Mouse (Mus musculus) embryonic facial prominence, embryonic 13.5 days (tissue): Measurements from ENCODE around the gene Tmem174. TPM values are rescaled to one million over a fixed set of nuclear protein-coding genes. Genes with fewer than 3 reads are reported as not detected.

Experiments
- ATAC-seq: fragments of 200-750 bp; cut with Nextera tagmentation; 2 replicates; pipeline ENCODE4 v1.8.0; 2017; ENCODE audit warnings: low read depth; ENCODE audit not compliant: insufficient number of reproducible peaks, insufficient read depth, low FRiP score, low TSS enrichment
- H3K27ac ChIP-seq: fragments of 300-500 bp; sonication (generic); 2 replicates; pipeline ENCODE4 v1.5.1; 2015; ENCODE audit warnings: moderate library complexity, mild to moderate bottlenecking, inconsistent platforms
- H3K27me3 ChIP-seq: fragments of 300-500 bp; sonication (generic); 2 replicates; pipeline ENCODE4 v1.6.1; 2015; ENCODE audit warnings: mild to moderate bottlenecking, inconsistent platforms
- H3K36me3 ChIP-seq: fragments of 300-500 bp; sonication (generic); 2 replicates; pipeline ENCODE4 v1.6.1; 2015; ENCODE audit warnings: mild to moderate bottlenecking, inconsistent platforms
- H3K4me1 ChIP-seq: fragments of 300-500 bp; sonication (generic); 2 replicates; pipeline ENCODE4 v1.6.1; 2015; ENCODE audit warnings: inconsistent platforms
- H3K4me2 ChIP-seq: fragments of 300-500 bp; sonication (generic); 2 replicates; pipeline ENCODE4 v1.6.1; 2015; ENCODE audit warnings: moderate library complexity, mild to moderate bottlenecking, inconsistent platforms
- H3K4me3 ChIP-seq: fragments of 300-500 bp; sonication (generic); 2 replicates; pipeline ENCODE4 v1.5.1; 2015; ENCODE audit warnings: mild to moderate bottlenecking, inconsistent platforms
- H3K9ac ChIP-seq: fragments of 300-500 bp; sonication (generic); 2 replicates; pipeline ENCODE4 v1.6.1; 2015; ENCODE audit warnings: mild to moderate bottlenecking, inconsistent platforms
- H3K9me3 ChIP-seq: fragments of 300-500 bp; sonication (generic); 2 replicates; pipeline ENCODE4 v1.6.1; 2016; ENCODE audit warnings: inconsistent platforms
- WGBS: fragments of 180-500 bp; shearing (Covaris S2); methylation state at CpG from one replicate; pipeline ENCODE4 v1.1.7; 2015; ENCODE audit warnings: mixed read lengths; 5-methylcytosine and 5-hydroxymethylcytosine counted together
- polyA plus RNA-seq: library from polyadenylated mRNA; unstranded; fragments of >200 nt; fragmentation: Nextera tagmentation; extraction: Ambion mirVana; gene quantifications from 2 replicates; pipeline ENCODE4 v1.2.1, GENCODE M21; 2015

The Tmem174 gene
- polyA plus RNA-seq, 1 experiment from 2014 or later = not detected

DNA sequence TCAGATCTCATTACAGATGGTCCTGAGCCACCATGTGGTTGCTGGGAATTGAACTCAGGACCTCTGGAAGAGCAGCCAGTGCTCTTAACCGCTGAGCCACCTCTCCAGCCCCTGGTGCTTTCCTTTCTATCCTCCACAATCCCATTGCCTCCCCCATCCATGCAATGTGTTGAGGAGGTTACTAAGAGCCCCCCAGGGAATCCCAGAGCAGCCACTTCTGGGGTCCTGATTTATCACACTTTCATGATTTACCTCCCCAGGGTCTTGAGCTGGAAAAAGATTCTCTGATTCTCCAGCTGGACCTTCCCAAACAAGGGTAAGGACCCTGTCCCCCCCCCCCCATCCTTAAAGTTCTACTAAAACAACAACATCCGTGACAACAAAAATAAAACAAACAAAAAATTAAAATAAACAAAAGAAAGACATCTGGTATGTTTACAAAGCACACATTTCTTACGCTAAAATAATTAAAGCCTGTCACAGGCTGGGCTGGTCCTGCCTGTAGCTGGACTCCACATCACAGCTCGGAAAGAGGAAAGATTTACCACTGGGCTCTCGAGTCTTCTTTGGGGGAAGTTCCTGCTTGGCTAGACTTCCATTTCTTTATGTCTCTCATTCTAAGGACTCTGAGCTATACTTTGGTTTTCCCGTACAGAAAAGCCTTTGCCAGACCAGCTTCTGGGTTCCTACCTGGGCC lies 46.4 kb downstream of the Tmem174 start:
- Histone ChIP-seq H3K4me3 (no peak overlapping the region), H3K9ac (no peak overlapping the region), H3K4me1 (peaks cover 64% of the 10 kb centered on the region), H3K4me2 (peak overlapping the region; percentile 18), H3K27me3 (peaks cover 46% of the 10 kb centered on the region), H3K9me3 (no peaks in the 10 kb centered on the region), H3K36me3 (no peaks in the 10 kb centered on the region), H3K27ac (no peak overlapping the region)
- WGBS = 46% methylated on average over 6 of the region's 6 CpGs
- no peak for ATAC-seq

DNA sequence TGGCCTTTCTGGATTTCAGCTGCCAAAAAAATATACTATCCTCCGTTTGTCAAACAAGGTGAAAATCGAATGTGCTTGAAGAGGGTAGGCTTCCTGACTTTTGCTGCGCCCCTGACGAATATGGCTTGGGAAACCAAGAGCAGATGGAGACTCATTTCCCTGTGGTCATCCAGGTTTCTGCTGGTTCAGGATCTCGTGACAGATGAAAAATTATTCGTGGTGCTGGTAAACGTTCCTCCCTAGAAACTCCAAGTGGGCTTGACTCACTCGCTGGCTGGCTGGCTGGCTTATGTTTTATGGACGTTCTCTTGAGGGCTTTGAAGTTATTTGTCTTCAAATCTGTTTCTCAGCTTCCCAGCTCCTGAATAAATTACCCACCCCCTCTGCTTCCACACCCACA lies 47.6 kb downstream of the Tmem174 start:
- WGBS = 32% methylated on average over 9 of the region's 9 CpGs
- Histone ChIP-seq H3K27me3 (peaks cover 58% of the 10 kb centered on the region), H3K4me2 (peak overlapping the region; percentile 73), H3K4me1 (peaks cover 69% of the 10 kb centered on the region), H3K27ac (peak overlapping the region; percentile 60), H3K36me3 (no peaks in the 10 kb centered on the region), H3K4me3 (peak overlapping the region; percentile 45; the same call in 1 of the 2 replicates), H3K9ac (0 out of 2 replicates have a peak overlapping the region, but pooled peaks have one; percentile 67), H3K9me3 (no peaks in the 10 kb centered on the region)
- no peak for ATAC-seq

DNA sequence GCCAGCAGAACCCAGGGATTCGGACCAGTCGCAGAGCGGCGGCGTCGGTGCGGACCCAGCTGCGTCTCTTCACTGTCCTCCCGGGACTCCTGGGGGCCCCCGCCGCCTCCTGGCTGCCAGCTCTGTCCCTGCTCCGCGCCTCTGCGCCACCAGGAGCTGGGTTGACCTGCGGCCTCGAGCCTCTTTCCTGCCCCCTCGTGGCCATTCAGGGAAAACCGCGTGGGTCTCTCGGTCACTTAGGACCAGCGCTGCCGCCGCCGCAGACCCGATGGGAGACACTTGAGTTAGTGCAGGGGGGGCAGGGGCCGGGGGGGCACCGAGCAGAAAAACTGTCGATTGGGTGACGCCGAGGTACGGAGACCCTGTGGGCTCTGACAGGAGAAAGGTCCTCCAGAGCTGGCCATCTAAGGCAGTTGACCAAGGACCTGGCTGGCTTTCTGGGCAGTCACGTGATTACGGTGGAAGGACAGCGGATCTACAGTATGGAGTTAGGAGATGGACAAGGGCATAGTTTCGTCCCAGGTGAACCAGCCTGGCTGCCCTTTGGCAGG lies 48.2 kb downstream of the Tmem174 start:
- H3K36me3 ChIP-seq = no peaks in the 10 kb centered on the region
- H3K27ac ChIP-seq = peak overlapping the region; percentile 60
- no peaks in the 10 kb centered on the region for H3K9me3 ChIP-seq
- peak overlapping the region; percentile 73 for H3K4me2 ChIP-seq
- peaks cover 62% of the 10 kb centered on the region for H3K27me3 ChIP-seq
- peak; percentile 67; the same call in 1 of the 2 replicates for ATAC-seq
- H3K4me3 ChIP-seq = peak overlapping the region; percentile 45
- peak overlapping the region; percentile 67 for H3K9ac ChIP-seq
- peaks cover 63% of the 10 kb centered on the region for H3K4me1 ChIP-seq
- WGBS = 2% methylated on average over 35 of the region's 35 CpGs

DNA sequence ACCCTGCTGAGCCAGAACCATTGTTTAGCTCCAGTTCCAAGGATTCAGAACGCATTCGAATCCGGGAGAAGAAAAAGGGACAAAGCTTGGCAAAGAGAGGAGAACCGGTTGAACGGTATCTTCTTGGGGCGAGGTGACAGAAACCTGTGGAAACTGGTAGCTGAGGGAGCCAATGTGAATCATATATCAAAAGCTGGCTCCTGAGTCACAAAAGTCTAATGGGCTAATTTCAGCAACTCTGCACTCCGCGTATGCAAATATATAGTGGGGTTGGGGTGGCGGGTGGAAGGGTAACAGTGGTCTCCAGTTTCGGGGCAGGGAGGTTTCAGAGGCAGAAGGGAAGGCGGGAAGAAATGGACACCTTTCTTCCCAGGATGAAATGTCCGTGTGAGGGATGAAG lies 48.7 kb downstream of the Tmem174 start:
- peaks cover 62% of the 10 kb centered on the region for H3K4me1 ChIP-seq
- H3K27me3 ChIP-seq = peaks cover 68% of the 10 kb centered on the region
- no peak for ATAC-seq
- peak overlapping the region; percentile 67 for H3K9ac ChIP-seq
- 4% methylated on average over 12 of the region's 12 CpGs for whole genome bisulfite sequencing
- peak overlapping the region; percentile 45 for H3K4me3 ChIP-seq
- H3K36me3 ChIP-seq = no peaks in the 10 kb centered on the region
- peak overlapping the region; percentile 60; the same call in 1 of the 2 replicates for H3K27ac ChIP-seq
- no peaks in the 10 kb centered on the region for H3K9me3 ChIP-seq
- H3K4me2 ChIP-seq = peak overlapping the region; percentile 73

DNA sequence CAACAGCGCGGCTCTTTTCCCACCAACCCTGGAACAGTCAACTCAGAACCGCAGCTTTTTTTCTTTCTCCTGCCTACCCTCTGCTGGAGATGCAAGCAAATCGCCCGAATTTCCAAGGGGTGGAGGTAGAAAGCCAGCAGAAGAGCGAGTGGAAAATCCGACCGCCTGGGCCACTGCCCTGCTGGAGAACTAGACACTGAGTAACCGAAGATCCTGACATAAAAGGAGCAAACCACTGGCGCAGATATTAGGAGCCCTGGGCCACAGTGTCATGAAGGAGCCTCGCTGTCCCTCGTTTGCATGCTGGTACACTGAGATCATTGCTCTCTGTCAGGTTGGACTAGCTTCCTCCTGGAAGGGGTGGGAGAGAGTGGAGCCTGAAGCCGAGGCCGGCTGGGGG lies 49.6 kb downstream of the Tmem174 start:
- WGBS = 1% methylated on average over 14 of the region's 14 CpGs
- H3K9ac ChIP-seq = no peak overlapping the region
- no peak for ATAC-seq

DNA sequence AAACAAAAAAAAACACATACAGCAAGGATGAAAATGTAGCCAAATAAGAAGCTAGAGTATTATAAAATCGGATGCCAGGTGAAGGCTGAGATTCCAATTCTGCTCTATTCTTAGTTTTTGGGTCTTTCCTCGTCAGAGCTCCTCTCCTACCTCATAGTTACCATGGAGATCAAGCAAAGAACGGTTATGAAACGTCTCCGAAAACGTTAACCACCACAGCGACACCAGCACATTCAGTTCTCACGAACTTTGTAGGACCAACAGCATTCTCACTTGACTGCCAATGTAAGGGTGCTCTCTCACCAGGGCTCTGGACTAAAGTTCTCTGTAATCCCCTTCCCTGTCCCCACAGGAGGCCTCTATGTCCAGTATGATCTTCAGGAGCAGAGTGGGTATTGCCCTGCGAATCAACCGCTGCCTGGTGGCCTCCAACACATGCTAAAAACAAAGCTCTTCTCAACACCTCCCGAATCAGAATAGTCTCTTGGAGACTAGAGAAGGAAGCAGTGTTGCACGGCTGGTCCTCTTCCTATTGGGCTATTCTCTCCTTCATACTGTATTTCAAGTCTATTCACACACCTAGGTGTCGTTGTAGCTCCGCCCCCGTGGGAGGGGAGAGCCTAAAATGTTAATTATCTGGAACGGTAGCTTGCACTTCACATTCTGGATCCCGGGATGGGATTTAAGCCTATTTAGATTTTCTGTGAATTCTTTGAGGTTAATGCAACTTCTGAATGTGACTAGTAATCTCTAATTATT lies 50.2 kb downstream of the Tmem174 start:
- Histone ChIP-seq H3K27ac (no peak overlapping the region), H3K4me3 (peak overlapping the region; percentile 6; the same call in 1 of the 2 replicates), H3K4me1 (peaks cover 59% of the 10 kb centered on the region), H3K9ac (0 out of 2 replicates have a peak overlapping the region, but pooled peaks have one; percentile 6), H3K4me2 (peak overlapping the region; percentile 44), H3K36me3 (no peaks in the 10 kb centered on the region), H3K9me3 (no peaks in the 10 kb centered on the region), H3K27me3 (peaks cover 68% of the 10 kb centered on the region)
- ATAC-seq = no peak
- WGBS = 26% methylated on average over 17 of the region's 17 CpGs

More for the DNA sequence above, 49.6 kb downstream of the Tmem174 start:
- no peak overlapping the region for H3K27ac ChIP-seq
- peak overlapping the region; percentile 44 for H3K4me2 ChIP-seq
- peaks cover 66% of the 10 kb centered on the region for H3K27me3 ChIP-seq
- H3K4me1 ChIP-seq = peaks cover 62% of the 10 kb centered on the region
- H3K4me3 ChIP-seq = peak overlapping the region; percentile 14; the same call in 1 of the 2 replicates
- no peaks in the 10 kb centered on the region for H3K9me3 ChIP-seq
- H3K36me3 ChIP-seq = no peaks in the 10 kb centered on the region

Other genes with a start within 250 kb of the Tmem174 start
- gene Gm10320, start 145.4 kb downstream of the Tmem174 start, polyA plus RNA-seq = 1.4 and 6.5 TPM in 2 replicates
- 0.35 and 0.45 TPM in 2 replicates for gene Tmem171, start 57.4 kb upstream of the Tmem174 start, polyA plus RNA-seq
- gene Fcho2, start 178.0 kb upstream of the Tmem174 start, polyA plus RNA-seq = 45.2 and 57.1 TPM in 2 replicates